Mouse (Mus musculus) cerebellum, postnatal 36 days (tissue): ENCODE data around the gene Gm8765.
"Not testable (repeated sequence)": the region's sequence is repeated elsewhere in the genome, so short reads cannot be mapped to it uniquely, and the experiment has no call there.

Experiments used
- DNase-seq, 2 experiments: peaks; one replicate each; pipeline ENCODE4 v3.0.0; 2021 to 2022; ENCODE audit warnings: mixed read lengths in 2 of 2

The Gm8765 gene

GRCm38 (mm10) chr13:50698012-50698411 is at the start of gene Gm8765:
Gene Gm8765 (plus strand): TSS chr13:50698312.
- not testable (repeated sequence) for DNase-seq

- DNase-seq, result not testable (repeated sequence)
Measured at GRCm38 (mm10) chr13:50648771-50649170, 49.3 kb upstream of the Gm8765 start.

DNA sequence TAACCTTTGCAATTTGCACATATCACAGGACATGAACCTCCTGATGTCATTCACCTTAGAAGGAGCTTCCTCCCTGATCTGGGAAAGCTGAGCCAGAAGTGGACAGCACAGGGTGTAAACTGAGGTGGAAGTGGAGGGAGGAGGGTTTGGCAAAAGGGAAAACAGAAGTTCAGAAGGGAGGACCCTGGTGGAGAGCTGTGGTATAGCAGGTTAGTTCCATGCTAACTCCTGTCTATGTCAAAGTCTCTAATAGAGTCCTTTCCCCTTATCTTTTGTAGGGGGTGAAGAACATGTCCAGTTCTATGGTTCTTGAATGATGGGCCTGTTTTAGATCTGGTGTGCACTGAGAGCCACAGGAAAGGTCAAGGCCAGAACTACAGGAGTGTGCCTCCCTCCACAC is 52.2 kb downstream of the Gm8765 start:
- not testable (repeated sequence) for DNase-seq

DNA sequence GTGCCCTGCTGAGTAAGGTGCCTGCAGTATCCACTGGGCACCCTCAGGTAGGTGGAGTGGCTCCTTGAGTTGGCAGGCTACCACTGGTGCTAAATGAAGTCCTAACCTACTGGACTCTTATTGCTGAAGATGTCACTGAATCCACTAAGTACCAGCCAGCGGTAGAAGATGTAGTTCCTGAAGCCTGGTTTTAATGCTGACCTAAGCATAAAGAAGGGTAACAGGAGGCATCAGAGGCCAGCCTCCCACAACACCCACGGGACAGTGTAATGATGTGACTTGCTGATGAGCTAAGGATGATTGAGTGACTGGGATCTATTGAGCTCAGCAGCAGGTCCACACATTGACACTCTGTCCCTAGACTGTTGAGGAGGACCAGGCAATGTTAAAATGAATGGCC is 53.6 kb downstream of the Gm8765 start:
- DNase-seq, result no peak

GRCm38 (mm10) chr13:50752961-50753360 is 54.8 kb downstream of the Gm8765 start:
- DNase-seq, result not testable (repeated sequence)
